Mouse (Mus musculus): Measurements from ENCODE around the gene Rab1b. TPM values are rescaled to one million over a fixed set of nuclear protein-coding genes. Genes with fewer than 3 reads are reported as not detected.

The Rab1b gene
- polyA plus RNA-seq, 2 experiments = 50.6 to 76.2 TPM

- H3K36me3 ChIP-seq (replicated peaks; ENCODE audit: control insufficient read depth, insufficient read depth, low read depth) = peaks cover 4% of the 10 kb centered on the region; the same call in 1 of the 2 replicates
- H3K4me3 ChIP-seq (ENCODE audit: insufficient read depth in 1 of 2, low read depth in 2 of 2, low read length in 2 of 2) = no peak overlapping the region
- no peak for TF ChIP-seq EP300 (IDR thresholded peaks at IDR 0.05; ENCODE audit: low read depth)
- TF ChIP-seq CTCF (IDR thresholded peaks at IDR 0.05; ENCODE audit: low read depth) = no peak
- peaks cover 4 to 11% of the 10 kb centered on the region in 2 experiments for H3K4me1 ChIP-seq (replicated peaks; ENCODE audit: control insufficient read depth in 2 of 2, insufficient read depth in 2 of 2, low read length in 1 of 2)
- H3K9ac ChIP-seq (replicated peaks) = no peak overlapping the region
- no peak overlapping the region for H3K4me2 ChIP-seq (ENCODE audit: low read depth)
- 51% methylated on average over 4 of the region's 4 CpGs for WGBS (ENCODE audit: insufficient replicate concordance)
- ATAC-seq (ENCODE audit: insufficient read depth) (no peak), DNase-seq (ENCODE audit: low read depth in 3 of 3, low spot score in 3 of 3) (no peak)
- H3K27ac ChIP-seq = no peak overlapping the region
- no peaks in the 10 kb centered on the region for H3K9me3 ChIP-seq (ENCODE audit: control insufficient read depth, low read length)
- H3K27me3 ChIP-seq (ENCODE audit: control insufficient read depth, insufficient read depth, low read length) = no peaks in the 10 kb centered on the region
Measured at GRCm38 (mm10) chr19:5108702-5109101, 1.8 kb upstream of the Rab1b start.

- TF ChIP-seq CTCF (IDR thresholded peaks at IDR 0.05; ENCODE audit: low read depth) (peak; percentile 67), EP300 (IDR thresholded peaks at IDR 0.05; ENCODE audit: low read depth) (no peak)
- Histone ChIP-seq H3K4me1 (replicated peaks; ENCODE audit: control insufficient read depth in 2 of 2, insufficient read depth in 2 of 2, low read length in 1 of 2) (peaks cover 4 to 11% of the 10 kb centered on the region in 2 experiments), H3K4me3 (ENCODE audit: insufficient read depth in 1 of 2, low read depth in 2 of 2, low read length in 2 of 2) (no peak overlapping the region), H3K9ac (replicated peaks) (no peak overlapping the region), H3K27ac (no peak overlapping the region), H3K27me3 (ENCODE audit: control insufficient read depth, insufficient read depth, low read length) (no peaks in the 10 kb centered on the region), H3K36me3 (replicated peaks; ENCODE audit: control insufficient read depth, insufficient read depth, low read depth) (peaks cover 4% of the 10 kb centered on the region), H3K9me3 (ENCODE audit: control insufficient read depth, low read length) (no peaks in the 10 kb centered on the region), H3K4me2 (ENCODE audit: low read depth) (no peak overlapping the region)
- ATAC-seq (ENCODE audit: insufficient read depth) = no peak
- no peak for DNase-seq (ENCODE audit: low read depth in 3 of 3, low spot score in 3 of 3)
- WGBS (ENCODE audit: insufficient replicate concordance) = 31% methylated on average over 5 of the region's 5 CpGs
Measured at GRCm38 (mm10) chr19:5108271-5108575, 1.4 kb upstream of the Rab1b start.

GRCm38 (mm10) chr19:5107556-5108270 lies 841 bp upstream of the Rab1b start:
- TF ChIP-seq CTCF (IDR thresholded peaks at IDR 0.05; ENCODE audit: low read depth) (no peak), EP300 (IDR thresholded peaks at IDR 0.05; ENCODE audit: low read depth) (no peak)
- no peaks in the 10 kb centered on the region for H3K27me3 ChIP-seq (ENCODE audit: control insufficient read depth, insufficient read depth, low read length)
- no peak for ATAC-seq (ENCODE audit: insufficient read depth)
- 71% methylated on average over 18 of the region's 18 CpGs for WGBS (ENCODE audit: insufficient replicate concordance)
- H3K4me3 ChIP-seq (ENCODE audit: insufficient read depth in 1 of 2, low read depth in 2 of 2, low read length in 2 of 2) = peak overlapping the region in 1 of 2 experiments; percentile 94; a peak in 1 of 4 replicates
- H3K9ac ChIP-seq (replicated peaks) = no peak overlapping the region; the same call in 1 of the 2 replicates
- peaks cover 4% of the 10 kb centered on the region for H3K36me3 ChIP-seq (replicated peaks; ENCODE audit: control insufficient read depth, insufficient read depth, low read depth)
- H3K27ac ChIP-seq = no peak overlapping the region
- H3K9me3 ChIP-seq (ENCODE audit: control insufficient read depth, low read length) = no peaks in the 10 kb centered on the region
- H3K4me2 ChIP-seq (ENCODE audit: low read depth) = peak overlapping the region; percentile 99
- DNase-seq (ENCODE audit: low read depth in 3 of 3, low spot score in 3 of 3) = no peak
- peaks cover 4 to 11% of the 10 kb centered on the region in 2 experiments for H3K4me1 ChIP-seq (replicated peaks; ENCODE audit: control insufficient read depth in 2 of 2, insufficient read depth in 2 of 2, low read length in 1 of 2)

GRCm38 (mm10) chr19:5106074-5106473 lies 798 bp downstream of the Rab1b start:
- H3K36me3 ChIP-seq (replicated peaks; ENCODE audit: control insufficient read depth, insufficient read depth, low read depth) = peaks cover 6% of the 10 kb centered on the region
- DNase-seq (ENCODE audit: low read depth in 3 of 3, low spot score in 3 of 3) = no peak

GRCm38 (mm10) chr19:5098363-5099143 lies 8.3 kb downstream of the Rab1b start, which contains the start of gene Cnih2:
TSS of gene Cnih2 (minus strand) at chr19:5098521.
- H3K4me1 ChIP-seq (replicated peaks; ENCODE audit: control insufficient read depth in 2 of 2, insufficient read depth in 2 of 2, low read length in 1 of 2) = peaks cover 4 to 13% of the 10 kb centered on the region in 2 experiments
- no peak within 1 kb of the TSS for H3K27ac ChIP-seq
- no peak for DNase-seq (ENCODE audit: low read depth in 3 of 3, low spot score in 3 of 3)
- ATAC-seq (ENCODE audit: insufficient read depth) = peak; percentile 56
- H3K4me2 ChIP-seq (ENCODE audit: low read depth) = peak within 1 kb of the TSS; percentile 75
- H3K36me3 ChIP-seq (replicated peaks; ENCODE audit: control insufficient read depth, insufficient read depth, low read depth) = peaks cover 5% of the 10 kb centered on the region
- H3K9me3 ChIP-seq (ENCODE audit: control insufficient read depth, low read length) = no peaks in the 10 kb centered on the region
- 6% methylated on average over 41 of the region's 48 CpGs for WGBS (ENCODE audit: insufficient replicate concordance)
- H3K4me3 ChIP-seq (ENCODE audit: insufficient read depth in 1 of 2, low read depth in 2 of 2, low read length in 2 of 2) = peak within 1 kb of the TSS in 1 of 2 experiments; percentile 43; a peak in 3 of 4 replicates
- H3K9ac ChIP-seq (replicated peaks) = 0 out of 2 replicates have a peak within 1 kb of the TSS, but pooled peaks have one; percentile 13
- TF ChIP-seq EP300 (IDR thresholded peaks at IDR 0.05; ENCODE audit: low read depth) = no peak
- no peak for TF ChIP-seq CTCF (IDR thresholded peaks at IDR 0.05; ENCODE audit: low read depth)
- no peaks in the 10 kb centered on the region; the same call in none of the 2 replicates for H3K27me3 ChIP-seq (ENCODE audit: control insufficient read depth, insufficient read depth, low read length)

More at GRCm38 (mm10) chr19:5106074-5106473, 798 bp downstream of the Rab1b start:
- Histone ChIP-seq H3K4me1 (replicated peaks; ENCODE audit: control insufficient read depth in 2 of 2, insufficient read depth in 2 of 2, low read length in 1 of 2) (peaks cover 4 to 11% of the 10 kb centered on the region in 2 experiments), H3K4me3 (ENCODE audit: insufficient read depth in 1 of 2, low read depth in 2 of 2, low read length in 2 of 2) (peak overlapping the region; percentile 68 to 94), H3K9me3 (ENCODE audit: control insufficient read depth, low read length) (no peaks in the 10 kb centered on the region), H3K9ac (replicated peaks) (peak overlapping the region; percentile 95), H3K27me3 (ENCODE audit: control insufficient read depth, insufficient read depth, low read length) (no peaks in the 10 kb centered on the region), H3K4me2 (ENCODE audit: low read depth) (peak overlapping the region; percentile 99), H3K27ac (peak overlapping the region; percentile 57)
- ATAC-seq (ENCODE audit: insufficient read depth) = no peak
- TF ChIP-seq EP300 (IDR thresholded peaks at IDR 0.05; ENCODE audit: low read depth) (no peak), CTCF (IDR thresholded peaks at IDR 0.05; ENCODE audit: low read depth) (no peak)
- 2% methylated on average over 9 of the region's 9 CpGs for WGBS (ENCODE audit: insufficient replicate concordance)

Data from liver, embryonic 14.5 days (tissue).